Mouse (Mus musculus): ENCODE results near the gene Olfr675. TPM values are rescaled to one million over a fixed set of nuclear protein-coding genes. Genes with fewer than 3 reads are reported as not detected.
"Not testable (repeated sequence)": the region's sequence is repeated elsewhere in the genome, so short reads cannot be mapped to it uniquely, and the experiment has no call there.

The Olfr675 gene
- polyA plus RNA-seq (2015; fragmentation: Nextera tagmentation; extraction: Ambion mirVana): not detected in 2 replicates

- no peak within 1 kb of the TSS for H3K4me3 ChIP-seq (replicated peaks)
- H3K4me1 ChIP-seq: no peaks in the 10 kb centered on the region
- H3K9ac ChIP-seq: no peak within 1 kb of the TSS
- no peak within 1 kb of the TSS for H3K4me2 ChIP-seq
- no peak within 1 kb of the TSS for H3K27ac ChIP-seq
- H3K27me3 ChIP-seq: no peaks in the 10 kb centered on the region
- WGBS: 80% methylated on average over 1 of the region's 1 CpGs
- no peak for ATAC-seq (replicated peaks; ENCODE audit: low FRiP score)
- H3K36me3 ChIP-seq: no peaks in the 10 kb centered on the region
- no peaks in the 10 kb centered on the region for H3K9me3 ChIP-seq (replicated peaks)
These were observed at the start of gene Olfr675 for GRCm38 (mm10) chr7:105028360-105028759. Gene Olfr675 (minus strand): TSS chr7:105028460.

DNA sequence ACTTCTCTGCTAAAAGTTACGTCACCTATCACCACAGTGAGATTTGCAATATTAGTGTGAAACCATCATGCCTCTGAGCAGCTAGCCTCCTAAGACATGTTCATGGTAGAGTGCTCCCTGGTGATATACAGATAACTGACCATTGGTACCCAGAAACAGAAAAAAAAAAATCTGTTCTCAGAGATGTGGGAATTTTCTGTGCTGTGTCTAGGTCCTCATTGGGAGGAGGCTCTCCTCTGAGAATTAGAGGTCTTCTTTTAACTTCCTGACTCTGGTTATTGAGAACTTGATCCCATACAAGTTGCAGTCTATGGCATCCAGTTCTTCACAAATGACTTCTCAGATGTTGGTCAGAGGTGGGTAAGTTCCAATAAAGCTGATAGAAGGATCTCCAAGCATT is 35.9 kb upstream of the Olfr675 start, which contains the start of gene Olfr678:
Olfr678 (plus strand) TSS at position 301 of the 400 bp plus-strand sequence.
- no peak for ATAC-seq (replicated peaks; ENCODE audit: low FRiP score)
- Histone ChIP-seq H3K27me3 (no peaks in the 10 kb centered on the region), H3K9me3 (replicated peaks) (no peaks in the 10 kb centered on the region), H3K36me3 (no peaks in the 10 kb centered on the region), H3K9ac (no peak within 1 kb of the TSS), H3K4me1 (no peaks in the 10 kb centered on the region), H3K27ac (no peak within 1 kb of the TSS), H3K4me2 (no peak within 1 kb of the TSS), H3K4me3 (replicated peaks) (no peak within 1 kb of the TSS)
- 85% methylated on average over 1 of the region's 1 CpGs for WGBS

DNA sequence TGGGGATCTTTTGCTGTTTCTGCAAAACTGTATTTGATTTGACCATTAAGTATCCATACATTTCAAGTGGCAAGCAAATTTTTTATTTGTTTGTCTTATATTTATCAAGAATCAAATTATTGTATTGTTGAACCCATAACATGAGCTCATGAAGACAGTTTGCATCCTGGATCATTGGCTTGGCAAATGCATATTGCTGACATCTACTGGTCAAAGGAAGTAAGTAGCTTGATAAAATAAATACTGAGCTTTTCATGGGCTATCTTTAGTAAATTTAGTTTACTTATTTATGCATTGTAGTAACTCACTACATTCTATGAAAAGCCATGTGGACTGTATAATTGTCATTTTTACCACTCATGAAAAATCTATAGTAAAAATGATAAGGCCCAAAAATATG is 30.7 kb upstream of the Olfr675 start:
- Histone ChIP-seq H3K4me1 (no peaks in the 10 kb centered on the region), H3K27ac (no peak overlapping the region), H3K27me3 (no peaks in the 10 kb centered on the region), H3K4me2 (no peak overlapping the region), H3K9me3 (replicated peaks) (no peaks in the 10 kb centered on the region), H3K9ac (no peak overlapping the region), H3K4me3 (replicated peaks) (no peak overlapping the region), H3K36me3 (no peaks in the 10 kb centered on the region)
- no peak for ATAC-seq (replicated peaks; ENCODE audit: low FRiP score)

GRCm38 (mm10) chr7:105033836-105034235 is 5.6 kb upstream of the Olfr675 start:
- ATAC-seq (replicated peaks; ENCODE audit: low FRiP score); H3K4me1 ChIP-seq; H3K4me3 ChIP-seq (replicated peaks): not testable (repeated sequence)

DNA sequence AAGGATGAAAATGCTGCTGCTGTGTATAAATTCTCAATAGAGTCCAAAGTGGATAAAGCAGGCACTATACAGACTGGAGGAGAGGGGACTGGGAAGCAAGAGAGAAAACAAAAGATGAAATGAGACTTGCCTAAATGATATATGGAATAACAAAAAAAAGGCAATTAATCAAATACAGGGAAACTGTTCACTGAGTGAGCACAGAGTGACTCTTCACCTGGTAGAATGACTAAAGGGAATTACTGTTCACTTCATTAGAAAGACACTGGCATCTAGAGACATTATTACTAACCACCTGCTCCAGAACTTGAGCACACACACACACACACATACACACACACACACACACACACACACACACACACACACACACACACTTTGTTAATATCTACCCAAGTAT is 4.1 kb upstream of the Olfr675 start, which contains the start of gene Olfr676:
Olfr676 (plus strand) TSS at position 301 of the 400 bp plus-strand sequence.
- Histone ChIP-seq H3K9ac (no peak within 1 kb of the TSS), H3K36me3 (no peaks in the 10 kb centered on the region), H3K4me3 (replicated peaks) (no peak within 1 kb of the TSS), H3K27me3 (no peaks in the 10 kb centered on the region), H3K4me2 (no peak within 1 kb of the TSS), H3K9me3 (replicated peaks) (no peaks in the 10 kb centered on the region), H3K4me1 (no peaks in the 10 kb centered on the region), H3K27ac (no peak within 1 kb of the TSS)
- ATAC-seq (replicated peaks; ENCODE audit: low FRiP score): no peak

More at GRCm38 (mm10) chr7:105033836-105034235, 5.6 kb upstream of the Olfr675 start:
- not testable (repeated sequence) for H3K27ac ChIP-seq; H3K9me3 ChIP-seq (replicated peaks); H3K27me3 ChIP-seq; H3K4me2 ChIP-seq; H3K36me3 ChIP-seq; H3K9ac ChIP-seq
- 53% methylated on average over 5 of the region's 5 CpGs for WGBS

DNA sequence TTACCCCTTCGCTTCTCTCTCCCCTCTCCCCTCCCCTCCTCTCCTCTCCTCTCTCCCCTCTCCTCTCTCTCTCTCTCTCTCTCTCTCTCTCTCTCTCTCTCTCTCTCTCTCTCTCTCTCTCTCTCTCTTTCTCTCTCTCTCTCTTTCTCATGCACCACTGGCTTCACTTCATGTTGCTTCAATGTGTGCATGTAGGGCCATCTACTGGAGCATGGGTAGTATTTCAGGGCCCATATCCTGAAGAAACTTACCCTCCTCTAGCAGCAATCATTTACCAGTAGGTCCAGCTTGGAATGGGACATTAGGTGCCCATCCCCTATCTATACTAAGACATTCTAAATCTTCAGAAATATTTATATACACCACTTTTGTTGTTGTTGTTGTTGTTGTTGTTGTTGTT is 5.7 kb downstream of the Olfr675 start:
- H3K9me3 ChIP-seq (replicated peaks): no peaks in the 10 kb centered on the region
- no peak overlapping the region for H3K4me2 ChIP-seq
- WGBS: 67% methylated on average over 1 of the region's 1 CpGs
- no peak for ATAC-seq (replicated peaks; ENCODE audit: low FRiP score)
- no peaks in the 10 kb centered on the region for H3K36me3 ChIP-seq
- H3K4me1 ChIP-seq: no peaks in the 10 kb centered on the region
- no peak overlapping the region for H3K4me3 ChIP-seq (replicated peaks)
- H3K27me3 ChIP-seq: no peaks in the 10 kb centered on the region
- H3K27ac ChIP-seq: no peak overlapping the region
- H3K9ac ChIP-seq: no peak overlapping the region

GRCm38 (mm10) chr7:105001929-105002328 is 26.3 kb downstream of the Olfr675 start, which contains the start of gene Olfr672:
Gene Olfr672 (minus strand): TSS chr7:105002029.
- ATAC-seq (replicated peaks; ENCODE audit: low FRiP score): no peak
- no peak within 1 kb of the TSS for H3K9ac ChIP-seq

DNA sequence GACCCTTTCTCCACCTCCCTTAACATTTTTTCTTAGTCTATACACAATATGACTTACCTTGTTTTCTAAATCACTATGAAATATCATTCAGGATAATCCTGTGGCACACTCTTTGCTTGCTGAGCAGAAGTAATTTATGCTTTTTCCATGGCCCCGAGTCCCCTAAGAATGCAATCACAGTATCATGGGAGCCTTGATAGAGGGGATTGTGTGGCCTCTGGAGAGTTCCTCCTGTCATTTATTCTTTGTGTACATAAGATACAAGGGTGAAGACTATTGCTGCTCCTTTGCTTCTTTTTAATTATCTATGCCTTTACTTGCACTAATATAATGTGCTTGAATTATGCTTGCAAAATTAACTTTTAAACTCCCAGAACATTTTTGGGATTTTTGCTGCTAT is 49.2 kb downstream of the Olfr675 start, which contains the start of gene Olfr671:
Olfr671 (minus strand) TSS at position 101 of the 400 bp plus-strand sequence.
- Histone ChIP-seq H3K27me3 (no peaks in the 10 kb centered on the region), H3K4me1 (no peaks in the 10 kb centered on the region), H3K4me3 (replicated peaks) (no peak within 1 kb of the TSS), H3K9ac (no peak within 1 kb of the TSS), H3K27ac (no peak within 1 kb of the TSS), H3K9me3 (replicated peaks) (no peaks in the 10 kb centered on the region), H3K36me3 (no peaks in the 10 kb centered on the region), H3K4me2 (no peak within 1 kb of the TSS)
- 73% methylated on average over 1 of the region's 1 CpGs for WGBS
- ATAC-seq (replicated peaks; ENCODE audit: low FRiP score): no peak

More at GRCm38 (mm10) chr7:105001929-105002328, 26.3 kb downstream of the Olfr675 start, which contains the start of gene Olfr672:
- no peak within 1 kb of the TSS for H3K27ac ChIP-seq
- H3K4me3 ChIP-seq (replicated peaks): no peak within 1 kb of the TSS
- no peaks in the 10 kb centered on the region for H3K36me3 ChIP-seq
- no peaks in the 10 kb centered on the region for H3K4me1 ChIP-seq
- no peaks in the 10 kb centered on the region for H3K27me3 ChIP-seq
- no peaks in the 10 kb centered on the region for H3K9me3 ChIP-seq (replicated peaks)
- H3K4me2 ChIP-seq: no peak within 1 kb of the TSS

- not testable (repeated sequence) for H3K36me3 ChIP-seq; H3K4me2 ChIP-seq; H3K9ac ChIP-seq; H3K27ac ChIP-seq; H3K4me3 ChIP-seq (replicated peaks); H3K27me3 ChIP-seq; H3K4me1 ChIP-seq; H3K9me3 ChIP-seq (replicated peaks); ATAC-seq (replicated peaks; ENCODE audit: low FRiP score)
- 66% methylated on average over 2 of the region's 2 CpGs for WGBS
These were observed 55.8 kb downstream of the Olfr675 start for GRCm38 (mm10) chr7:104972507-104972906.

Other genes with a start within 250 kb of the Olfr675 start
- not detected in 2 replicates for gene Usp17lb, start 185.9 kb downstream of the Olfr675 start, polyA plus RNA-seq (2015; fragmentation: Nextera tagmentation; extraction: Ambion mirVana)
- not detected in 2 replicates for gene Usp17la, start 171.5 kb downstream of the Olfr675 start, polyA plus RNA-seq (2015; fragmentation: Nextera tagmentation; extraction: Ambion mirVana)
- gene Olfr665, start 150.4 kb downstream of the Olfr675 start, polyA plus RNA-seq (2015; fragmentation: Nextera tagmentation; extraction: Ambion mirVana): not detected in 2 replicates
- not detected in 2 replicates for gene Olfr666, start 132.5 kb downstream of the Olfr675 start, polyA plus RNA-seq (2015; fragmentation: Nextera tagmentation; extraction: Ambion mirVana)
- not detected in 2 replicates for gene Olfr667, start 107.0 kb downstream of the Olfr675 start, polyA plus RNA-seq (2015; fragmentation: Nextera tagmentation; extraction: Ambion mirVana)
- not detected in 2 replicates for gene Olfr668, start 100.4 kb downstream of the Olfr675 start, polyA plus RNA-seq (2015; fragmentation: Nextera tagmentation; extraction: Ambion mirVana)
- not detected in 2 replicates for gene Olfr669, start 94.2 kb downstream of the Olfr675 start, polyA plus RNA-seq (2015; fragmentation: Nextera tagmentation; extraction: Ambion mirVana)
- not detected in 2 replicates for gene Olfr670, start 65.8 kb downstream of the Olfr675 start, polyA plus RNA-seq (2015; fragmentation: Nextera tagmentation; extraction: Ambion mirVana)
- gene Olfr671, start 49.3 kb downstream of the Olfr675 start, polyA plus RNA-seq (2015; fragmentation: Nextera tagmentation; extraction: Ambion mirVana): not detected in 2 replicates
- not detected in 2 replicates for gene Olfr672, start 26.4 kb downstream of the Olfr675 start, polyA plus RNA-seq (2015; fragmentation: Nextera tagmentation; extraction: Ambion mirVana)
- not detected in 2 replicates for gene Olfr676, start 4.2 kb upstream of the Olfr675 start, polyA plus RNA-seq (2015; fragmentation: Nextera tagmentation; extraction: Ambion mirVana)
- gene Olfr677, start 22.9 kb upstream of the Olfr675 start, polyA plus RNA-seq (2015; fragmentation: Nextera tagmentation; extraction: Ambion mirVana): not detected in 2 replicates
- not detected in 2 replicates for gene Olfr678, start 36.0 kb upstream of the Olfr675 start, polyA plus RNA-seq (2015; fragmentation: Nextera tagmentation; extraction: Ambion mirVana)
- not detected in 2 replicates for gene Olfr679, start 52.7 kb upstream of the Olfr675 start, polyA plus RNA-seq (2015; fragmentation: Nextera tagmentation; extraction: Ambion mirVana)
- gene Olfr680-ps1, start 64.4 kb upstream of the Olfr675 start, polyA plus RNA-seq (2015; fragmentation: Nextera tagmentation; extraction: Ambion mirVana): not detected in 2 replicates
- not detected in 2 replicates for gene Olfr681, start 88.4 kb upstream of the Olfr675 start, polyA plus RNA-seq (2015; fragmentation: Nextera tagmentation; extraction: Ambion mirVana)
- gene Olfr683, start 118.6 kb upstream of the Olfr675 start, polyA plus RNA-seq (2015; fragmentation: Nextera tagmentation; extraction: Ambion mirVana): not detected in 2 replicates
- not detected in 2 replicates for gene Olfr684, start 135.2 kb upstream of the Olfr675 start, polyA plus RNA-seq (2015; fragmentation: Nextera tagmentation; extraction: Ambion mirVana)
- not detected in 2 replicates for gene Olfr685, start 157.6 kb upstream of the Olfr675 start, polyA plus RNA-seq (2015; fragmentation: Nextera tagmentation; extraction: Ambion mirVana)
- gene Olfr686, start 179.0 kb upstream of the Olfr675 start, polyA plus RNA-seq (2015; fragmentation: Nextera tagmentation; extraction: Ambion mirVana): not detected in 2 replicates